Mouse (Mus musculus): ENCODE measurements around the gene Nuak2.
"Not testable (repeated sequence)": the region's sequence is repeated elsewhere in the genome, so short reads cannot be mapped to it uniquely, and the experiment has no call there.

Nuak2 gene

GRCm38 (mm10) chr1:132349601-132350000, 33.7 kb downstream of the Nuak2 start:
- not testable (repeated sequence) for DNase-seq (ENCODE audit: low read depth, low spot score)

GRCm38 (mm10) chr1:132351058-132351457, 35.1 kb downstream of the Nuak2 start:
- DNase-seq (ENCODE audit: low read depth, low spot score) = no peak

- no peak for DNase-seq (ENCODE audit: low read depth, low spot score)
These were observed 37.5 kb downstream of the Nuak2 start for GRCm38 (mm10) chr1:132353389-132353788.

- DNase-seq (ENCODE audit: low read depth, low spot score) = no peak
These were observed 38.3 kb downstream of the Nuak2 start for GRCm38 (mm10) chr1:132354234-132354633.

- no peak for DNase-seq (ENCODE audit: low read depth, low spot score)
These were observed 39.3 kb downstream of the Nuak2 start for GRCm38 (mm10) chr1:132355162-132355601.

- DNase-seq (ENCODE audit: low read depth, low spot score) = peak; percentile 79
These were observed 39.9 kb downstream of the Nuak2 start for GRCm38 (mm10) chr1:132355841-132356242.

GRCm38 (mm10) chr1:132356841-132357240, 40.9 kb downstream of the Nuak2 start:
- DNase-seq (ENCODE audit: low read depth, low spot score) = no peak

- no peak for DNase-seq (ENCODE audit: low read depth, low spot score)
These were observed 46.0 kb downstream of the Nuak2 start for GRCm38 (mm10) chr1:132361959-132362358.

- DNase-seq (ENCODE audit: low read depth, low spot score) = no peak
These were observed 48.5 kb downstream of the Nuak2 start for GRCm38 (mm10) chr1:132364388-132364787.

- DNase-seq (ENCODE audit: low read depth, low spot score) = no peak
These were observed 49.1 kb downstream of the Nuak2 start for GRCm38 (mm10) chr1:132364896-132365557.

- no peak for DNase-seq (ENCODE audit: low read depth, low spot score)
These were observed 49.7 kb downstream of the Nuak2 start for GRCm38 (mm10) chr1:132365645-132366044.

- no peak for DNase-seq (ENCODE audit: low read depth, low spot score)
These were observed 50.3 kb downstream of the Nuak2 start for GRCm38 (mm10) chr1:132366235-132366634.

GRCm38 (mm10) chr1:132366937-132367336, 51.0 kb downstream of the Nuak2 start:
- no peak for DNase-seq (ENCODE audit: low read depth, low spot score)

- peak; percentile 75 for DNase-seq (ENCODE audit: low read depth, low spot score)
These were observed 52.0 kb downstream of the Nuak2 start for GRCm38 (mm10) chr1:132367692-132368506.

GRCm38 (mm10) chr1:132370681-132371173, 54.8 kb downstream of the Nuak2 start:
- no peak for DNase-seq (ENCODE audit: low read depth, low spot score)

- no peak for DNase-seq (ENCODE audit: low read depth, low spot score)
These were observed 55.6 kb downstream of the Nuak2 start for GRCm38 (mm10) chr1:132371298-132372081.

GRCm38 (mm10) chr1:132372354-132372753, 56.4 kb downstream of the Nuak2 start:
- DNase-seq (ENCODE audit: low read depth, low spot score) = no peak

- DNase-seq (ENCODE audit: low read depth, low spot score) = no peak
These were observed 57.1 kb downstream of the Nuak2 start for GRCm38 (mm10) chr1:132372896-132373534.

GRCm38 (mm10) chr1:132374140-132374872, 58.4 kb downstream of the Nuak2 start:
- DNase-seq (ENCODE audit: low read depth, low spot score) = no peak

GRCm38 (mm10) chr1:132374873-132375244, 58.9 kb downstream of the Nuak2 start:
- DNase-seq (ENCODE audit: low read depth, low spot score) = no peak

GRCm38 (mm10) chr1:132375256-132375655, 59.3 kb downstream of the Nuak2 start:
- DNase-seq (ENCODE audit: low read depth, low spot score) = no peak

Data from embryo, embryonic 11.5 days (tissue).